Comparison of ENCODE assay signal across 19 mouse cellular contexts in the genomic region with DNA sequence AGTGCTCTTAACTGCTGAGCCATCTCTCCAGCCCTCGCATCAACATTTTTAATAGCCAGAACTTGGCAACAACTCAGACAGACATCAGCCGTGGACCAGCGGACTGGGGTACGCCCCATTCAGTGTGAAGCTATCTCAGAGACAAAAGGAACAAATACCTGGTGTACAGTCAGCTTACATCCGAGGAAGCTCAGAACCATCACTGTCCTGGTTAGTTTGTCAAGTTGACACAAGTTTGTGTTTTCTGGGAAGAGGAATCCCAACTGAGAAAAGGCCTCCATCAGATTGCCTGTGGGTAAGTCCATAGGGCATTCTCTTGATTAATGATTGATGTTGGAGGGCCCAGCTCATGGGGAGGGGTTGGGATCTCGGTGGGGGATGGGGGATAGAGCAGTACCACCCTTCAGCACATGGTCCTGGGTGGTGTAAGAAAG. TPM values are rescaled to one million over a fixed set of nuclear protein-coding genes. Genes with fewer than 3 reads are reported as not detected.
A peak's percentile ranks its signal among the peaks of the same experiment; 100 is the strongest.
DNase-seq lines count a peak whose midpoint lies in the region; ATAC-seq and TF ChIP-seq lines count a peak whose summit lies in the region.
"Had no signal": no experiment of that assay in that cellular context is flagged by ENCODE, and none has a peak within 500 bp of the region (broad histone marks: within the 10 kb centered on the region; RNA-seq: fewer than 3 reads in every experiment).

No protein-coding gene starts in this region.

- intact Hi-C loops in left cerebral cortex, postnatal 36 days (cut with DNase I), result no loop called here

- H3K4me1 ChIP-seq in stomach, embryonic 15.5 days, result 0 out of 2 replicates have a peak, but pooled peaks cover 3% of the 10 kb centered on the region
- H3K4me1 ChIP-seq in stomach, postnatal 0 days (replicated peaks; ENCODE audit: control insufficient read depth, insufficient read depth), result no peaks in the 10 kb centered on the region
- peaks cover 8% of the 10 kb centered on the region; the same call in 1 of the 2 replicates for H3K4me1 ChIP-seq in liver, embryonic 13.5 days (replicated peaks)
- H3K4me1 ChIP-seq in midbrain, embryonic 15.5 days, result no peaks in the 10 kb centered on the region
- H3K4me1 ChIP-seq: embryonic facial prominence, embryonic 10.5 days; forebrain, embryonic 13.5 days; hindbrain, embryonic 15.5 days; lung, embryonic 15.5 days; neural tube, embryonic 12.5 days had no signal

- no peak overlapping the region for H3K9ac ChIP-seq in stomach, embryonic 15.5 days
- H3K9ac ChIP-seq in stomach, postnatal 0 days (ENCODE audit: low read length), result no peak overlapping the region
- H3K9ac ChIP-seq in liver, embryonic 13.5 days, result no peak overlapping the region
- no peak overlapping the region for H3K9ac ChIP-seq in midbrain, embryonic 15.5 days
- H3K9ac ChIP-seq: forebrain, embryonic 13.5 days; hindbrain, embryonic 15.5 days; lung, embryonic 15.5 days; neural tube, embryonic 12.5 days had no signal

- peak; percentile 43; the same call in 1 of the 2 replicates for ATAC-seq in stomach, embryonic 15.5 days (ENCODE audit: insufficient read depth, low FRiP score, low read depth)
- ATAC-seq in stomach, postnatal 0 days (ENCODE audit: low FRiP score, low TSS enrichment), result no peak
- ATAC-seq in liver, embryonic 13.5 days (ENCODE audit: low read depth), result peak; percentile 71
- no peak for ATAC-seq in midbrain, embryonic 15.5 days (replicated peaks)
- ATAC-seq: forebrain, embryonic 13.5 days had no signal

- no peak for TF ChIP-seq CTCF in stomach, postnatal 0 days (IDR thresholded peaks at IDR 0.05; ENCODE audit: low read depth)

- H3K4me2 ChIP-seq in stomach, embryonic 15.5 days, result no peak overlapping the region
- H3K4me2 ChIP-seq in stomach, postnatal 0 days (replicated peaks; ENCODE audit: low read depth), result no peak overlapping the region
- 0 out of 2 replicates have a peak overlapping the region, but pooled peaks have one; percentile 5 for H3K4me2 ChIP-seq in liver, embryonic 13.5 days
- H3K4me2 ChIP-seq in midbrain, embryonic 15.5 days, result no peak overlapping the region
- H3K4me2 ChIP-seq: forebrain, embryonic 13.5 days; hindbrain, embryonic 15.5 days; lung, embryonic 15.5 days; neural tube, embryonic 12.5 days had no signal

- no peaks in the 10 kb centered on the region for H3K9me3 ChIP-seq in stomach, embryonic 15.5 days
- H3K9me3 ChIP-seq in stomach, postnatal 0 days (ENCODE audit: control insufficient read depth, low read length), result no peaks in the 10 kb centered on the region
- H3K9me3 ChIP-seq in liver, embryonic 13.5 days (replicated peaks), result no peaks in the 10 kb centered on the region
- no peaks in the 10 kb centered on the region for H3K9me3 ChIP-seq in midbrain, embryonic 15.5 days
- H3K9me3 ChIP-seq: embryonic facial prominence, embryonic 10.5 days; forebrain, embryonic 13.5 days; hindbrain, embryonic 15.5 days; lung, embryonic 15.5 days; neural tube, embryonic 12.5 days had no signal

- H3K27ac ChIP-seq in stomach, embryonic 15.5 days, result no peak overlapping the region
- H3K27ac ChIP-seq in stomach, postnatal 0 days (replicated peaks), result no peak overlapping the region
- H3K27ac ChIP-seq in liver, embryonic 13.5 days, result peak overlapping the region; percentile 47; the same call in 1 of the 2 replicates
- H3K27ac ChIP-seq in midbrain, embryonic 15.5 days, result no peak overlapping the region
- H3K27ac ChIP-seq: embryonic facial prominence, embryonic 10.5 days; forebrain, embryonic 13.5 days; hindbrain, embryonic 15.5 days; lung, embryonic 15.5 days; neural tube, embryonic 12.5 days had no signal

- 63% methylated on average over 6 of the region's 6 CpGs for WGBS in stomach, embryonic 15.5 days
- 54% methylated on average over 6 of the region's 6 CpGs for WGBS in stomach, postnatal 0 days
- WGBS in liver, embryonic 13.5 days (ENCODE audit: insufficient replicate concordance), result 61% methylated on average over 6 of the region's 6 CpGs
- WGBS in midbrain, embryonic 15.5 days, result 85% methylated on average over 6 of the region's 6 CpGs

- H3K36me3 ChIP-seq in stomach, embryonic 15.5 days, result peaks cover 17% of the 10 kb centered on the region
- H3K36me3 ChIP-seq in stomach, postnatal 0 days (ENCODE audit: control insufficient read depth, insufficient read depth, low read length), result peaks cover 9% of the 10 kb centered on the region; the same call in 1 of the 2 replicates
- H3K36me3 ChIP-seq in liver, embryonic 13.5 days, result peaks cover 19% of the 10 kb centered on the region
- H3K36me3 ChIP-seq in midbrain, embryonic 15.5 days (replicated peaks), result peaks cover 20% of the 10 kb centered on the region; the same call in 1 of the 2 replicates

- no peak overlapping the region for H3K4me3 ChIP-seq in stomach, embryonic 15.5 days (replicated peaks)
- no peak overlapping the region for H3K4me3 ChIP-seq in stomach, postnatal 0 days (ENCODE audit: low read depth, low read length)
- H3K4me3 ChIP-seq in liver, embryonic 13.5 days (replicated peaks), result no peak overlapping the region
- no peak overlapping the region for H3K4me3 ChIP-seq in midbrain, embryonic 15.5 days
- H3K4me3 ChIP-seq: embryonic facial prominence, embryonic 10.5 days; forebrain, embryonic 13.5 days; hindbrain, embryonic 15.5 days; lung, embryonic 15.5 days; neural tube, embryonic 12.5 days had no signal

- no peak for TF ChIP-seq EP300 in stomach, postnatal 0 days (optimal IDR thresholded peaks at IDR 0.05)

- no peak for DNase-seq in stomach, postnatal 0 days (ENCODE audit: low spot score)
- peak; percentile 74 for DNase-seq in kidney, postnatal 14 days
- no peak for DNase-seq in liver, embryonic 13.5 days
- no peak for DNase-seq in left cerebral cortex, postnatal 36 days (ENCODE audit: low spot score in 2 of 2)
- DNase-seq in adrenal gland, postnatal 10 days, result no peak
- no peak for DNase-seq in right cerebral cortex, postnatal 4 days
- DNase-seq: adrenal gland, postnatal 14 days; cerebellum, adult 11-12 months; cerebellum, postnatal 36 days; gastrocnemius, postnatal 14 days; thymus, postnatal 25 days had no signal

- no peaks in the 10 kb centered on the region for H3K27me3 ChIP-seq in stomach, embryonic 15.5 days (replicated peaks)
- H3K27me3 ChIP-seq in stomach, postnatal 0 days (ENCODE audit: control insufficient read depth, insufficient read depth, low read length), result no peaks in the 10 kb centered on the region
- H3K27me3 ChIP-seq in liver, embryonic 13.5 days, result no peaks in the 10 kb centered on the region
- H3K27me3 ChIP-seq in midbrain, embryonic 15.5 days (replicated peaks), result no peaks in the 10 kb centered on the region
- H3K27me3 ChIP-seq: CH12.LX; forebrain, embryonic 13.5 days; hindbrain, embryonic 15.5 days; lung, embryonic 15.5 days; neural tube, embryonic 12.5 days had no signal

RNA-seq across cellular contexts. Expression of gene Alg12, which starts 18.2 kb away (rescaled TPM):
- polyA plus RNA-seq in stomach, embryonic 15.5 days (2015; fragmentation: Nextera tagmentation; extraction: Ambion mirVana), result 11.6 and 13.4 TPM in 2 replicates
- polyA plus RNA-seq in stomach, postnatal 0 days (2015; fragmentation: Nextera tagmentation; extraction: Ambion mirVana), result 8.2 and 9.3 TPM in 2 replicates
- 5.6 and 6.3 TPM in 2 replicates for polyA plus RNA-seq in liver, embryonic 13.5 days (2015; fragmentation: Nextera tagmentation; extraction: Ambion mirVana)
- total RNA-seq in left cerebral cortex, postnatal 36 days (2021), result 10 to 100 TPM; 12.8 to 15.7 TPM
- polyA plus RNA-seq in midbrain, embryonic 15.5 days (2015; fragmentation: Nextera tagmentation; extraction: Ambion mirVana), result 9.4 and 9.6 TPM in 2 replicates
- 10 to 100 TPM; 10.4 to 10.7 TPM for total RNA-seq in adrenal gland, postnatal 10 days (2021)

RNA-seq across cellular contexts. Expression of gene Creld2, which starts 18.5 kb away (rescaled TPM):
- 124 and 125 TPM in 2 replicates for polyA plus RNA-seq in stomach, embryonic 15.5 days (2015; fragmentation: Nextera tagmentation; extraction: Ambion mirVana)
- 89.3 and 93.2 TPM in 2 replicates for polyA plus RNA-seq in stomach, postnatal 0 days (2015; fragmentation: Nextera tagmentation; extraction: Ambion mirVana)
- 49.6 and 55.4 TPM in 2 replicates for polyA plus RNA-seq in liver, embryonic 13.5 days (2015; fragmentation: Nextera tagmentation; extraction: Ambion mirVana)
- 10 to 100 TPM; 17.5 to 26.0 TPM for total RNA-seq in left cerebral cortex, postnatal 36 days (2021)
- polyA plus RNA-seq in midbrain, embryonic 15.5 days (2015; fragmentation: Nextera tagmentation; extraction: Ambion mirVana), result 60.7 and 69.3 TPM in 2 replicates
- 10 to 100 TPM; 26.6 to 34.4 TPM for total RNA-seq in adrenal gland, postnatal 10 days (2021)

RNA-seq across cellular contexts. Expression of gene Zbed4, which starts 49.5 kb away (rescaled TPM):
- polyA plus RNA-seq in stomach, embryonic 15.5 days (2015; fragmentation: Nextera tagmentation; extraction: Ambion mirVana), result 13.6 and 14.8 TPM in 2 replicates
- 3.7 and 3.9 TPM in 2 replicates for polyA plus RNA-seq in stomach, postnatal 0 days (2015; fragmentation: Nextera tagmentation; extraction: Ambion mirVana)
- polyA plus RNA-seq in liver, embryonic 13.5 days (2015; fragmentation: Nextera tagmentation; extraction: Ambion mirVana), result 10.5 and 13.3 TPM in 2 replicates
- total RNA-seq in left cerebral cortex, postnatal 36 days (2021), result 10 to 100 TPM in 1 of 2 experiments, 1 to 10 TPM in 1; 9.8 to 11.4 TPM
- 17.7 and 19.0 TPM in 2 replicates for polyA plus RNA-seq in midbrain, embryonic 15.5 days (2015; fragmentation: Nextera tagmentation; extraction: Ambion mirVana)
- 10 to 100 TPM; 10.8 to 11.1 TPM for total RNA-seq in adrenal gland, postnatal 10 days (2021)

Comparison
In these comparisons a context has a peak if more than half of its experiments do, and no peak if none do; other contexts are left out.
1. ATAC-seq: peak in stomach, embryonic 15.5 days (single experiment) and liver, embryonic 13.5 days (single experiment); none in stomach, postnatal 0 days (single experiment) and midbrain, embryonic 15.5 days (single experiment).